Mouse (Mus musculus) forebrain, embryonic 16.5 days (tissue): Measurements from ENCODE around the gene Olfr45. TPM values are rescaled to one million over a fixed set of nuclear protein-coding genes. Genes with fewer than 3 reads are reported as not detected.

Experiments
- ATAC-seq: fragments of 200-750 bp; cut with Nextera tagmentation; 2 replicates; pipeline ENCODE4 v1.8.0; 2017; ENCODE audit warnings: mild to moderate bottlenecking, moderate library complexity
- H3K27ac ChIP-seq: fragments of 300-500 bp; sonication (generic); 2 replicates; pipeline ENCODE4 v1.5.1; 2014; ENCODE audit warnings: low read length, control low read depth
- H3K27me3 ChIP-seq: fragments of 300-500 bp; sonication (generic); replicated peaks from 2 replicates; pipeline ENCODE4 v1.6.1; 2014; ENCODE audit warnings: low read length; ENCODE audit not compliant: control insufficient read depth, insufficient read depth
- H3K36me3 ChIP-seq: fragments of 300-500 bp; sonication (generic); 2 replicates; pipeline ENCODE4 v1.6.1; 2014; ENCODE audit not compliant: control insufficient read depth, insufficient read depth
- H3K4me1 ChIP-seq: fragments of 300-500 bp; sonication (generic); replicated peaks from 2 replicates; pipeline ENCODE4 v1.6.1; 2014; ENCODE audit warnings: low read length; ENCODE audit not compliant: control insufficient read depth, insufficient read depth
- H3K4me2 ChIP-seq: fragments of 300-500 bp; sonication (generic); 2 replicates; pipeline ENCODE4 v1.6.1; 2014; ENCODE audit warnings: mild to moderate bottlenecking, low read length, control low read depth
- H3K4me3 ChIP-seq: fragments of 300-500 bp; sonication (generic); replicated peaks from 2 replicates; pipeline ENCODE4 v1.5.1; 2014; ENCODE audit warnings: mild to moderate bottlenecking, low read length, control low read depth
- H3K9ac ChIP-seq: fragments of 300-500 bp; sonication (generic); replicated peaks from 2 replicates; pipeline ENCODE4 v1.6.1; 2014; ENCODE audit warnings: low read depth, low read length, control low read depth
- H3K9me3 ChIP-seq: fragments of 300-500 bp; sonication (generic); 2 replicates; pipeline ENCODE4 v1.6.1; 2016; ENCODE audit warnings: low read length; ENCODE audit not compliant: control insufficient read depth
- WGBS: fragments of 180-500 bp; shearing (Covaris S2); extraction: QIAGEN DNeasy Blood & Tissue Kit; methylation state at CpG from one replicate; pipeline ENCODE4 v1.1.7; 2014; 5-methylcytosine and 5-hydroxymethylcytosine counted together
- polyA plus RNA-seq: library from polyadenylated mRNA; unstranded; fragments of >200 nt; fragmentation: Nextera tagmentation; extraction: Ambion mirVana; gene quantifications from 2 replicates; pipeline ENCODE4 v1.2.1, GENCODE M21; 2015

Gene Olfr45
- polyA plus RNA-seq, 1 experiment from 2014 or later, result not detected

- no peaks in the 10 kb centered on the region for H3K36me3 ChIP-seq
- WGBS, result 83% methylated on average over 7 of the region's 7 CpGs
- no peak for ATAC-seq
Measured at GRCm38 (mm10) chr7:140717155-140718055, 35.7 kb downstream of the Olfr45 start.

DNA sequence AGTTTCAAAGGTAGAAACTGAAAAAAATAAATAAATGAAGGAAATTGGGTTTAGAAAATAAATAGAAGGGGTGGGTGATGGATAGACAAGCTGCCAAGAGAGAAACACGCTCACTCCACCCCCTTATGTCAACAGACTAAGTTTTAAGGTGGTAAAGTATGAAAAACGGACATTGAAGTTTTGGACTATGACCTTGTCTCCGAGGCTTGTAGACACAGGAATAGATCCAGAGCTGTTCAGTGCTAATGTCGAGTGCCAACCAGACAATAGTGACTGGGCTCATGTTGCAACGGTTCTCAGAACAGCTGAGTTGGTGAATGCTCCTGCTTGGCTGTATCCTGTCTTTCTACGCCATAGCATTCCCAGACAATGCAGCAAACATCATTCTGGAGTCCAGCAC is 39.3 kb downstream of the Olfr45 start:
- Histone ChIP-seq H3K4me2 (no peak overlapping the region), H3K9ac (no peak overlapping the region), H3K27ac (no peak overlapping the region), H3K9me3 (no peaks in the 10 kb centered on the region), H3K36me3 (no peaks in the 10 kb centered on the region), H3K4me1 (no peaks in the 10 kb centered on the region), H3K4me3 (no peak overlapping the region), H3K27me3 (no peaks in the 10 kb centered on the region)
- 82% methylated on average over 6 of the region's 6 CpGs for WGBS
- ATAC-seq, result no peak

More at GRCm38 (mm10) chr7:140717155-140718055, 35.7 kb downstream of the Olfr45 start:
- no peak overlapping the region for H3K4me2 ChIP-seq
- no peaks in the 10 kb centered on the region for H3K9me3 ChIP-seq
- H3K4me3 ChIP-seq, result no peak overlapping the region
- no peak overlapping the region for H3K9ac ChIP-seq
- H3K27me3 ChIP-seq, result no peaks in the 10 kb centered on the region
- H3K4me1 ChIP-seq, result no peaks in the 10 kb centered on the region
- no peak overlapping the region for H3K27ac ChIP-seq

DNA sequence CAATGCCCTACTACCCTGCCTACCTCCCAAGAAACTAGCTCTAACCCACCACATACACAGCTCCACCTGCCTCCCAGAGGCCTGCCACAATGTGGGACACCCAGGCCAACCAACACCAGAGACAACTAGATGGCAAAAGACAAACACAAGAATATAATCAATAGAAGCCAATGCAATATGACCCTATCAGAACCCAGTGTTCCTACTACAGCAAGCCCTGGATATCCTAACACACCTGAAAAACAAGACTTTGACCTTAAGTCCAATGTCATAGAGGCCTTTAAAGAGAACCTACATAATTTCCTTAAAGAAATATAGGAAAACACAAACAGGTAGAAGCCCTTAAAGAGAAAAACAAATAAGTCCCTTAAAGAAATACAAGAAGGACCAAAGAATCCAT is 43.8 kb downstream of the Olfr45 start:
- H3K27me3 ChIP-seq, result no peaks in the 10 kb centered on the region
- no peak for ATAC-seq

DNA sequence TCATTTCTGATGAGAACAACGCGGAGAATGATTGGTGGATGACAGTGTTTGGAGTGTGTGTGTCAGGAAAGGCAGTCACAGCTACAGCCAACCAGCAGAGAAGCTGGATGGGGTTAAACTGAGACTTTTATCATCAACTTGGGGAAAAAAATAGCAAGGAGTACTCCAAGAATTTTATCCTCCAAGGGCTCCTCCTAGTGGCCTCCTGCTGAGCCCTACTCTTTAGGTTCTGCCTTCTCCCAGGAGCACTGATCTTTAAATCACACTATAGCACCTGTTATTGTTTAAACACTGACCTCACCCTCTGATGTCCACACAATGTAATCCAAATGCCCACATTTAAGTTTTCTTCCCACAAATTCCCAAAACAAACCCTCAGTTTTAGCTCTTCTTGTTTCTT is 51.4 kb downstream of the Olfr45 start:
- no peak overlapping the region for H3K27ac ChIP-seq
- no peak overlapping the region for H3K4me3 ChIP-seq
- no peaks in the 10 kb centered on the region for H3K9me3 ChIP-seq
- WGBS, result 61% methylated on average over 2 of the region's 2 CpGs
- no peaks in the 10 kb centered on the region for H3K36me3 ChIP-seq
- no peak overlapping the region for H3K4me2 ChIP-seq
- H3K9ac ChIP-seq, result no peak overlapping the region
- no peak for ATAC-seq
- H3K27me3 ChIP-seq, result no peaks in the 10 kb centered on the region
- H3K4me1 ChIP-seq, result no peaks in the 10 kb centered on the region

More for the DNA sequence above, 43.8 kb downstream of the Olfr45 start:
- Histone ChIP-seq H3K9me3 (no peaks in the 10 kb centered on the region), H3K9ac (no peak overlapping the region), H3K4me3 (no peak overlapping the region), H3K4me2 (no peak overlapping the region), H3K36me3 (no peaks in the 10 kb centered on the region), H3K4me1 (no peaks in the 10 kb centered on the region), H3K27ac (no peak overlapping the region)

Other genes with a start within 250 kb of the Olfr45 start
- gene Olfr533, start 218.6 kb upstream of the Olfr45 start, polyA plus RNA-seq, result not detected in 2 replicates
- gene Olfr535, start 197.7 kb upstream of the Olfr45 start, polyA plus RNA-seq, result not detected in 2 replicates
- gene Olfr536, start 174.6 kb upstream of the Olfr45 start, polyA plus RNA-seq, result not detected in 2 replicates
- gene Olfr538, start 114.1 kb upstream of the Olfr45 start, polyA plus RNA-seq, result not detected in 2 replicates
- gene Olfr46, start 80.7 kb upstream of the Olfr45 start, polyA plus RNA-seq, result 0.03 TPM in 1 of 2 replicates, not detected in the other
- gene Olfr61, start 53.0 kb upstream of the Olfr45 start, polyA plus RNA-seq, result not detected in 2 replicates
- gene Olfr53, start 35.5 kb upstream of the Olfr45 start, polyA plus RNA-seq, result not detected in 2 replicates
- not detected in 2 replicates for gene Olfr539, start 22.0 kb upstream of the Olfr45 start, polyA plus RNA-seq
- not detected in 2 replicates for gene Olfr541, start 15.3 kb downstream of the Olfr45 start, polyA plus RNA-seq
- gene Cyp2e1, start 81.8 kb downstream of the Olfr45 start, polyA plus RNA-seq, result not detected in 2 replicates
- 0.34 and 0.40 TPM in 2 replicates for gene Syce1, start 105.9 kb downstream of the Olfr45 start, polyA plus RNA-seq
- 9.5 and 15.3 TPM in 2 replicates for gene Zfp941, start 140.2 kb downstream of the Olfr45 start, polyA plus RNA-seq
- gene Urah, start 153.1 kb downstream of the Olfr45 start, polyA plus RNA-seq, result not detected in 2 replicates
- 1.7 TPM in 1 of 2 replicates, not detected in the other for gene Scgb1c1, start 163.6 kb downstream of the Olfr45 start, polyA plus RNA-seq
- not detected in 2 replicates for gene Odf3, start 165.9 kb downstream of the Olfr45 start, polyA plus RNA-seq
- gene Gm45785, start 174.4 kb downstream of the Olfr45 start, polyA plus RNA-seq, result not detected in 2 replicates
- 91.2 and 101 TPM in 2 replicates for gene Ric8a, start 175.0 kb downstream of the Olfr45 start, polyA plus RNA-seq
- 35.6 and 40.4 TPM in 2 replicates for gene Bet1l, start 175.6 kb downstream of the Olfr45 start, polyA plus RNA-seq
- gene Psmd13, start 200.0 kb downstream of the Olfr45 start, polyA plus RNA-seq, result 272 and 303 TPM in 2 replicates
- 29.5 and 38.5 TPM in 2 replicates for gene Sirt3, start 200.4 kb downstream of the Olfr45 start, polyA plus RNA-seq
- not detected in 2 replicates for gene Cox8b, start 218.5 kb downstream of the Olfr45 start, polyA plus RNA-seq
- 0.68 and 0.71 TPM in 2 replicates for gene Nlrp6, start 239.0 kb downstream of the Olfr45 start, polyA plus RNA-seq